Mouse (Mus musculus) hindlimb bud, embryonic 11.5 days (tissue): ENCODE data around the gene Pds5b.
"Not testable (repeated sequence)": the region's sequence is repeated elsewhere in the genome, so short reads cannot be mapped to it uniquely, and the experiment has no call there.

ENCODE experiments used
- DNase-seq: peaks from one replicate; pipeline ENCODE4 v3.0.0-alpha.2; 2012; ENCODE audit warnings: low read depth, low spot score; ENCODE audit errors: extremely low spot score

Gene Pds5b

DNA sequence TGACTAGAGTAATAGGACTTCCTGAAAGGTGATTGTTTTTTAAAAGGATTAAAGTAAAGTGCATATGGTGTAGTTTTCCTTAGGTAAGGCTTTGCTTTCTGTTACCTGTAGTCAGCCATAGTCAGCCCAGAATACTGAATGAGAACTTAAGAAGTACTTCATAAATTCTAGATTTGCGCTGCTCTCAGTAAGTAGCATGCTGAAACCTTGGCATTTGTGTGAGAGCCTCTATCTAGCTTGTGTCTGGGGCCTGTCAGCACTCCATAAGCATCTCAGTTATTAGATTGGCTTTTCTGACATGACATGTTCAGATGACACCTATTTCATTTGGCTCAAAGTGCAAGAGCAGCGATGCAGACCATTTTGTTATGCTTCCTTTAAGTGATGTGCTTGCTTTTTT, 19.7 kb downstream of the Pds5b start:
- DNase-seq = no peak

DNA sequence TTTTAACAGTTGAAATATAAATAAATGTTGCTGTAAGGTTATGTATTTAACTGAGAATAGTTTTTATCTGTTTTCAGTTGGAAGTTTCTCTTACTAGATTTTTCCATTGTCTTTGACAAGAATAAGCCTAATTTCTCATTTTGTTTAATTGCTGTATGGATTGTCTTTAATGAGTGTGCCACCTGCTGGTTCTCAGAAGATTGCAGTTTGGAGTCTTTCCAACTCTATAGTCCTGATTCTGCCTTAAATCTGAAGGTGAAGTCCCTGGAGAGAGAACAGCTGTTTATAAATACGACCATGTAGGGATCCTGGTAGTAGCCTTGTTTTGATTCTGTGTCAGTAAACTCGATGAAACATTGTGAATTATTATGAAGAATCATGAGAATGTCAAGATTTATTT, 29.2 kb downstream of the Pds5b start:
- no peak for DNase-seq

DNA sequence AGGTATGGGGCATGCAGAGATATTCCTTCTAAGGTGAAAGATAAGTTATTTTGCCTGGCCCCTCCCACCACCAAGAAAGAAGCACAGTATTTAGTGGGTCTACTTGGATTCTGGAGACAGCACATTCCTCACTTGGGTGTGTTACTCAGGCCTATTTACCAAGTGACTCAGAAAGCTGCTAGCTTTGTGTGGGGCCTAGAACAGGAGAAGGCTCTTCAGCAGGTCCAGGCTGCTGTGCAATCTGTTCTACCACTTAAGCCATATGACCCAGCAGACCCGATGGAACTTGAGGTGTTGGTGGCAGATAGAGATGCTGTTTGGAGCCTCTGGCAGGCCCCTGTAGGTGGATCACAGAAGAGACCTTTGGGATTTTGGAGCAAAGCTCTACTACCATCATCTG, 33.1 kb downstream of the Pds5b start:
- DNase-seq = not testable (repeated sequence)

DNA sequence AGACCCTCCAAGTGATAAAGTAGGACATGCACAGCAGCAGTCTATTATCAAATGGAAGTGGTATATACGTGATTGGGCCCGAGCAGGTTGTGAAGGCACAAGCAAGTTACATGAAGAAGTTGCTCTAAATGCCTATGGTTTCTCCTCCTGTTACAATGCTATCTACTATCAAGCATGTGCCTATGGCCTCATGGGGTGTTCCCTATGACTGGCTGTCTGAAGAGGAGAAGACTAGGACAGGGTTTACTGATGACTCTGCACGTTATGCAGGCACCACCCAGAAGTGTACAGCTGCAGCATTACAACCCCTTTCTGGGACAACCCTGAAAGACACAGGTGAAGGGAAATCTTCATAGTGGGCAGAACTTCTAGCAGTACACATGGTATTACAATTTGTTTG, 33.6 kb downstream of the Pds5b start:
- DNase-seq = not testable (repeated sequence)

DNA sequence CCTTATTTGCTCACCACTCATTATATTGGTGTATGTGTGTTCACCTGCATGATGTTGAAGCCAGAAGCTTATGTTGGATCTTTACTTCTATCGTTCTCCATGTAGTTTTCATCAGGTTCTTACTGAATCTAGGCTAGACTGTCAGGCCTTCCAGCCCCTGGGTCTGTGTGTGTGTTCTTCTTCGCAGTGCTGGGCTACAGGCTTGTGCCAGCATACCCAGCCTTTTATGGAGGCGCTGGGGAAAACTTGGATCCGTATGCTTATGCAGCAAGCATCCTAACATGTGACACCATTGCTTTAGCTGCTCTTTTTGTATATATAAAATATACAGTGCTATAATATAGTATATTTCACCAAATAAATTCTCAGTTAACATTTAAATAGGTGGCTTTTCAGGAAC, 38.0 kb downstream of the Pds5b start:
- DNase-seq = no peak

DNA sequence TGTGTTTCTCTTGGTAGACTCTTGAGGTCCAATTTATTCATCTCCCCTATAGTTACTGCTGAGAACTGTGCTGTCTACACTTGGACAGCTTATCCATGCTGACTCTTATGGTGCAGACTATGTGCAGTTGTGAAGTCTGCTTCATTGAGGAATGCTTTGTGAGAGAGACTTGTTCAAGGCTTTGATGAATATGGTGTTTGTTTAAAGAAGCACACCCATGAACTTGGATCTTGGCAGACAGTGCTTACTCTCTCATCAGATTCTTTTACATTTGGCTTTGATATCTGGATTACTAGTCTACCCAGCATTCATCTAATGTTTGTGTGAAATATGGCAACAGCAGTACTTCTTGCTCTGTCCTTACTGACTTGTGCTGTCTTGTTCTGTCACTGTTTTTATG, 39.9 kb downstream of the Pds5b start:
- DNase-seq = no peak

DNA sequence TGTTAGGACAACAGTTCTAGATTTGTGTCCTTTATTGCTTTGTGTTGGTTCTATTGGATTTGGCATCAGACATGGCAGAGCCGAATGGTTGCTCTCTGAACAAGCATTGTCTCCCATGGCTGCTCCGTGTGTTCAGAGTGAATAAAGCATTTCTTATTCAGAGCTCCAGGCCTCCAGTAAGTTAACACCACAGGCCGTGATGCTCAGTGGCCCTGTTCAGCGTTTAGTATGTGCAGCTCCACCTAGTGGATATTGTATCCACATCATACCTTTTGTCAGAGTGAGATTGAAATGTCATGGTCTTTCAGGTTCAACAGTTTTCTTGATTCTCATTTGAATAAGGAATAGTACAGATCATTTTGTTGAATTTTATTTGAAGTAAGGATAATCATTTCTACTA, 44.2 kb downstream of the Pds5b start:
- no peak for DNase-seq

DNA sequence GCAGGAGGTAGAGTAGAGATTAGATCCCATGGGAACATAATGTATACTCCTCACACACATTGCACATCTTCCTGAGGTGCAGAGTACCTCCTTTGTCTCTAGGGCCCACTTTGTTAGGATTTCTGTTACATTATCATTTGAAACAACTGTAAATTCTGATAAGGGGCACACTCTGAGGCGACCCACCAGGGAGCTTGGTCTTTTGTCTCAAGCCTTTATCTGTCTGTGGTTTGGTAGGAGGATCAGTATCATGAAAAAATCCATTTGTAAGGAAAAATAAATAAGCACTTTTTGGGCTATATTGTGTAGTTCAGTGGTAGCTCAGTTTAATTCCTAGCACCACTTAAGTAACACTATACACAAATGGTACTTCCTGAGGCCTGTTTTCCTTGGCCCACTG, 51.1 kb downstream of the Pds5b start:
- DNase-seq = no peak

DNA sequence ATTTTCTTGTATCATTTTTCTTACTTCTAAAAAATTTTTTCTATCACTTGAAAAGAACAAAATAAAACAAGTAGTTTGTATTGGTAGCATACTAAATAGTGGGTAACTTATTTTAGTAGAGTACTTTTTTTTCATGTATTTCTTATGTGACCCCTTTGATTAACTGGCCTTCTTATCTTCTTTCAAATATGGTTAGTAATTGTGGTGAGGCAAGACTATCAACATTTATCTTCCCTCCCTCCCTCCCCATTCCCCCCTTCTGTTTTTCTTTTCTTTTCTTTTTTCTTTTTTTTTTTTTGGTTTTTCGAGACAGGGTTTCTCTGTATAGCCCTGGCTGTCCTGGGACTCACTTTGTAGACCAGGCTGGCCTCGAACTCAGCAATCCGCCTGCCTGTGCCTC, 63.5 kb downstream of the Pds5b start:
- DNase-seq = not testable (repeated sequence)

DNA sequence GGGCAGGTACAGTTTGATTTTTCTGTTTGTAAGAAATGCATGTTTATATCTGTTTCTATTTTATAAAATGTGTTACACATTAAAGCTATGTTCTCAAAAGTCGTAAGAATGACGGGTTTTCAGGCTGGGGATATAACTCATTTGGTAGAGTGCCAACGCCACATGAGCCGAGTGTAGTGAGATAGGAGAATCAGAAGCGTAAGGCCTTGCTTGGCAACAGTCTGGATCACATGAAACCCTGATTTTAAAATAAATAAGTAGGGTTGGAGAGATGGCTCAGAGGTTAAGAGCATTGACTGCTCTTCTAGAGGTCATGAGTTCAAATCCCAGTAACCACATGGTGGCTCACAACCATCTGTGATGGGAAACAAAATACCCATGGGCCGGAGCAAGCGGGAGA, 65.8 kb downstream of the Pds5b start:
- DNase-seq = no peak

DNA sequence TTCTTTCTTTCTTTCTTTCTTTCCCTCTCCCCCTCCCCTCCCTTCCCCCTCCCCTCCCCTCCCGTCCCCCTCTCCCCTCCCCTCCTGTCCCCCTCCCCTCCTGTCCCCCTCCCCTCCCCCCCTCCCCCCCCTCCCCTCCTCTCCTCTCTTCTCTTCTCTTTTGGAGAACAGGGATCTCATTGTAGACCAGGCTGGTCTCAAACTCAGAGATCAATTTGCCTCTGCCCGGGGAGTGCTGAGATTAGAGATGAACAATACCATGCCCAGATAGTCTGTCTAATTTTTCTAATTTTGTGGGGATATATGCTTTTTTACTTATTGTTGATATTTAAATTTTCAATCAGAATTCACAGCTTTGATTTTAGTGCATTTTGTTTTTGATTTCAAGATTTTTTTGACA, 67.1 kb downstream of the Pds5b start:
- DNase-seq = no peak

DNA sequence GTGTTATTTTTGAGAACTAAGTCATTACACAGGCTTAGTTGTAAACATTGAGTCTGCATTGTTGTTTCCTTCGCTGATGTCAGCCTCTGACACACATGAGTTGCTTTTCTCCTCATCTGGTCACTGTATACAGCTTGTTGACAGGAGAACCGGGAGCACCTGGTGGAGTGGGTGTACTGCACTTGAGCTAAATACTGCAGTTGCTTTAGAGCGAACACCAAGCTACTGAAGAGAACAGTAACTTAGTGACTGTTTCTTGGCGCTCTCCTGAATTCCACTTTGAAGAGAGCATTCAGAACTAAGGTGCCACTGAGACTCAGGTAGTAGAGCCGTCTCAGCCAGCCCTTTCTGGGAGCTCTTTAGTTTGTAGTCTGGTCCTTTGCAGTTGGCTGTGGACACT, 83.1 kb downstream of the Pds5b start:
- no peak for DNase-seq

DNA sequence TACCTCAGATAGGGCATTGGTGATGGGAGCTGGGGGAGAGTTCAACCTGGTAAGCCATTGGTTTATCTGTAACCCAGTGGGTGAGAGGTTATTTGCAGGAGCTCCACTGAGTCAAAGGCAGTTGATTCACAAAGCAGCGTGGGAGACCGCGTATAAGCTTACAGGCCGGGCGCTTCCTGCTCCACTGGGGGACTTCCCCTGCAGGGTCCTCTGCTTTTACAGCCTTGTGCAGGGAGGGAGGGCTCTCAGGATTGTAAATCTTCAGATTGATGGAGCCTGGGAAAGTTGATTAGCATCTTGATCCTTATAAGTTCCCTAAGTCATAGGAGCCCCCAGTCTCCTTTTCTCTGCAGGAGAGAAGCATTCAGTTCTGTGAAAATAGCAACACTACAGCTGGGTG, 98.9 kb downstream of the Pds5b start:
- peak; percentile 8 for DNase-seq

DNA sequence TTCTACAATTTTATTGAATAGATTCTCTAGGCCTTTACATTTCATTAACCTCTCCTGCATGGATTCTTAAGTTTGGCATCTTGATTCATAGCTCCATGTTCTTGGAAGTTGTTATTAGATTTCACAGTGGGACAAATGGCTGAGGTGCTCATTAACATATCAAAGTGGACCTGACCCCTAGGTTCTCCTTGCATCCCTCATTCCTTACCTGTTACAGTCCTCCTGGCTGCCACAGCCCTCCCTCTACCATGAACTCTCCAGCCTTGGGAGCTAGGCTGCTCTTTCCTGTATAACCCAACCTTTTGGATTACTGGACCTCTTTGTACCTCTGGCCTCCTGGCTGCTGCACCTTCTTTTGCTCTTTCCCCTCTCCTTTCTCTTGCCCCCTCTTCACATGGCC, 99.5 kb downstream of the Pds5b start:
- no peak for DNase-seq

DNA sequence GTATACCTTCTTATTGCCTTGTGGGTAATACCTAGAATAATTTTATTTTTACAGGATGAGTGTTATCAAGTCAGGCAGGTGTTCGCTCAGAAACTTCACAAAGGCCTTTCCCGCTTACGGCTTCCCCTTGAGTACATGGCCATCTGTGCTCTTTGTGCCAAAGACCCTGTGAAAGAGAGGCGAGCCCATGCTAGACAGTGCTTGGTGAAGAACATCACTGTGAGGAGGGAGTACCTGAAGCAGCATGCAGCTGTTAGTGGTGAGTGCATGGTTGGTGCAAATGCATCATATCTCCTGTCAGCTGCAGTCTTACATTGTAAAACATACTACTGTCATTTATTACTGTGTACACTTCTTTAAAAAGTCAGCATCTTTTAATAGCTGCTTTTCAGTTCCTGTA, 114.7 kb downstream of the Pds5b start:
- no peak for DNase-seq

DNA sequence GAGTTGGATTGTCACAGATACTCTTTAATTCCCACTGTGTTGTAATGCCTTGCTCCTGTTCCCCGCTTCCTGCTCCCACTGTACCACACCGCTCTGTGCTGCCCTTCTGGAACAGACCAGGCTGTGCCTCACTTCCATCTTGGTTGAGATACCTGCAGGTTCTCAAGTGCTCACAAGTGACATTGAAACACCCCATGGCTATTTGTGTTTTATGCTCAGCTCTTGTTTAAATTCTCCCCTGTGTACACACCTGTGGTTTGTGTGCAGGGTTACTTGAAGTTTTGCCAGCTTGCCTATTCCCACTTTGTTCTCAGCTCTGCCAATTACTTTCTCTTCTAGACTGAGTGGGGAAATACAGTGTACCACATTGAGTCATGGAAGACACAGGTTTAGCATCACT, 115.5 kb downstream of the Pds5b start:
- no peak for DNase-seq

DNA sequence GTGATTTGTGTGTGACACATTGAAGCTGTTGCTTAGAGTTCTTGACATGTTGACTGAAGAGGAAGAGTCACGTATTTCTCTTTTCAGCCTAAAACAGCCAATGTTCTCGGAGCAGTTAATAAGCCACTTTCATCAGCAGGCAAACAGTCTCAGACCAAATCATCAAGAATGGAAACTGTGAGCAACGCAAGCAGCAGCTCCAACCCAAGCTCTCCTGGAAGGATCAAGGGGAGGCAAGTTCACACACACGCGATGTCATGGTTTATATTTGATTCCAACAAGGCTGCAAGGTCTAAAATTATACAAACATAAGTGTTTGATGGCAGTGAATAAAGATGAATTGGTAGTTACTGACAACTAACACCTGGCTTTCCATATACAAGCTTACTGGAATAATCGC, 120.6 kb downstream of the Pds5b start:
- no peak for DNase-seq

DNA sequence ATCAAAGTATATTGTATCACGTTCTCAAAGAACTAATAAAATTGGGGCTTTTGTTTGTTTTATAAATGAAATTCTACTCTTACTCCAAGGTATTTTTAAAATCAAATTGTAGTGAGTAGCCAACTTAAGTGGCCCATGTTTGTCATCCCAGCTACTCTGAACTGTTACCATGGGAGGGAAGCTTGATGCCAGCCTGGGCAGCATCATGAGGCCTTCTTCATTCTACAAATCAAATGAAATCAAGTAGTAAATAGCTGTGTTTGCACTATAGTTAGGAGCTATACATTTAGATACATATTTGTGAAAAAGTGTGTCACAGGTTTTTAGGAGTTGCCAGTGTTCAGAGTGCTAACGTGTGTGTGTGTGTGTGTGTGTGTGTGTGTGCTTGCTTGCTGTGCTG, 126.5 kb downstream of the Pds5b start:
- no peak for DNase-seq

DNA sequence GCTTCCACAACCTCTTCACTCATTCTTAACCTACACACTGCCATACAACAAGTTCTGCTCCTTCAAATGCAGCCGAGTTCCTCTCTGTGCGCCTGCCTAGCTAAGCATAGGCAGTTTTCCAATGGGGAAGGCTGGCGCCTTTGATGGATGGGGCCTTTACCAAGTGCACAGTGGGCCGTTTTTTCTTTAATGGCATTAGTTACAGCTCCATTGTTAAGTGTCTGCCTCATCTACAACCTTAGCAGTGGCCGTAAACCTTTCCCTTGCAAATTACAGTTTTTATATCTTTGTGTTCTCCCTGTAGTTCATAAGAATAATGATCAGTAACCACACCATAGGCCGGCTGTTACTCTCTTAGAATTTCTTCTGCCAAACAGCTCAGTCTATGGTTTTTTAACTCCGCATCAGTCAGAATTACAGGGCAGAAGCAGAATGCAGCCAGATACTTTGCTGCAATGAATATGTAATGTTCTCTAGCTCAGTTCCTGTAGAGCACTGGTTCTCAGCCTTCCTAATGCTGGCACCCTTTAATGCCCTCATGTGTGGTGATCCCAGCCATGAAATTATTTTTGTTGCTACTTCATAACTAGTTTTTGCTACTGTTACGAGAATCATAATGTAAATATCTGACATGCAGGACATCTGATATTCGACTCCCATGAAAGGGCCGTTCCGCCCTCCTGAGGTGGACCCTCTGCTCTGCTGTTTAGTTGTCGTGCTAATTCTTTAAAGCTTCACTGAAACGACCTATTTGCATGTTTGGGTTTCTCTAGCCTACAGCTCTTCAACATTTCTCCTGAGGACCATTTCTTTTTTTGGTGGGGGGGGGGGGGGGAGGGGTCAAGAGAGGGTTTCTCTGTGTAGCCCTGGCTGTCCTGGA, 140.8 kb downstream of the Pds5b start:
- no peak for DNase-seq

DNA sequence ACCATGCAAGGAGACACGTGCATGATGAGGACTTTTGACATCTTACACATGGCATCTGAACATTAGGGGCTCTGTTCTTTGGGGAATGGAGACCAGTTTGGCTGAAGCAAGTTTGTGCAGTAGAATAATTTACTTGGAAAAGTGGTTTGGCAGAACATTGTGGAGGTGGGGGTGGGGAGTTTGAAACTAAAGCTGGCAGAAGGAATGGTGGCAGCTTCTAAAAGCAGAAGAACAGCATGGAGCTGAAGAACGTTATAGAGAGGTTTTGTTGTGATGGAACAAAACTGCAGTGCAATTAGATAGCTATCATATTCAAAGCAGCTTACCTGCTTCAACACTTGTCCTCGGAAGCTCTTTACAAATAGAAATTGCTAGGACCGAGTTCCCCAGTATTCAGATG, 141.9 kb downstream of the Pds5b start:
- no peak for DNase-seq

DNA sequence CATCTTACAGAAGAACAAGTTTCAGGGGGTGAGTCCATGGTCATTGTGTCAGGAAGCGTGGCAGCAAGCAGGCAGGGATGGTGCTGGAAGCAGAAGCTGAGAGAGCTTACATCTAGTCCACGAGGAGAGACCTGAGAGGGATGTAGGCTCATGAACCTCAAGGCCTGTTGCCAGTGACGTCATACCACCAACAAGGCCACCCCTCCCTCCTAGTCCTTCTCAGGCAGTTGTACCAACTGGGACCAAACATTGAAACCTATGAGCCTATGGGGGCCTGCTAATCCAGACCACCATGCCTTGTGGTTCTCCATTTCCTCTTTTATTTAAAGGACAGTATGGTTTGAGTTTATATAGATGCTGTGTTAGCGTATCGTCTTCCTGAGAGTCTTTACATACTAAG, 143.2 kb downstream of the Pds5b start:
- no peak for DNase-seq

DNA sequence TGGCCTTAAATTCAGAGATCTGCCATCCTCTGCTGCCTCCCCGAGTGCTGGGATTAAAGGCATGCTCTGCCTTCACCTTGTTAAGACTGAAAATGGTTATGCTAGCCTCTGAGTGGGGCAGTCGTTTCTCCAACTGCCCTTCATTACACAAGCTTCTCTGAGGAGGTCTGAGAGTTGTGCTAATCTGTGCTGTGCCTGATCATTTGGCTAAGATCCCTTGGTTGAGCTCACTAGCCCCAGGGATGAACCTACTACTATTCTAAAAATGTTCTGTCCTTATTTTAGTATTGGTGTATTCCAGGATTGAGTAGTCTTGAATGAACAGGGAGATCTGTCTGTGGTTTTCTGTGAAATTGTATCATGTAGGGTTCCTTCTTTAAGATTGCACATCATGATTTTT, 144.5 kb downstream of the Pds5b start:
- DNase-seq = no peak

DNA sequence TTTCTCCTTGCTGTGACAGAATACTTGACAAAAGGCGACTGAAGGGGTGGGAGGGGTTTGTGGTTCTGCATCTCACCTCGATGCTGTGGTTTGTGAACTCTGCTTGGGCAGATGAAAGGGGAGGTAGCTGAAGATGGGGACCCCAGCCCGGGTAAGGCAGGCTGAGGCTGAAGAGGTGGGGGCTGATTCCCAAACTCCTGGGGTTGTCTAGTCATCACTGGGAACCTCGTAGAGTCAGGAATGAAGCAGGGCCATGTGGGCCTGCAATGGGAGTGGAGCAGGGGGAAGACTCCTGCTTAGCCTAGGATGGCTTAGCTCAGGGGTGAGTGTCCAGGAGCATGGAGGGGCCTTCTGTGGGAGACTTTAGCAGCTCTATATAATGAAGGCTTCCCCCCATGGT, 145.3 kb downstream of the Pds5b start:
- DNase-seq = no peak
